Comparison of ENCODE assay signal across 21 mouse cellular contexts in genomic region chr4:121194736-121195135, GRCm38 (mm10). TPM values are rescaled to one million over a fixed set of nuclear protein-coding genes. Genes with fewer than 3 reads are reported as not detected.
A peak's percentile ranks its signal among the peaks of the same experiment; 100 is the strongest.
DNase-seq lines count a peak whose midpoint lies in the region; ATAC-seq and TF ChIP-seq lines count a peak whose summit lies in the region.
"Had no signal": no experiment of that assay in that cellular context is flagged by ENCODE, and none has a peak within 500 bp of the region (broad histone marks: within the 10 kb centered on the region; RNA-seq: fewer than 3 reads in every experiment).

No protein-coding gene starts in this region.

- no peak for TF ChIP-seq CTCF in spleen, adult 2 months (IDR thresholded peaks at IDR 0.05; ENCODE audit: extremely low read depth, insufficient read depth, insufficient read length, insufficient replicate concordance)
- TF ChIP-seq CTCF in bone marrow, adult 2 months (IDR thresholded peaks at IDR 0.05; ENCODE audit: control insufficient read depth, insufficient read depth, low read length): no peak

- no peaks in the 10 kb centered on the region for H3K27me3 ChIP-seq in hindbrain, embryonic 11.5 days (ENCODE audit: control insufficient read depth, insufficient read depth, low read length)
- H3K27me3 ChIP-seq in hindbrain, embryonic 16.5 days (replicated peaks; ENCODE audit: control insufficient read depth, insufficient read depth, low read length): no peaks in the 10 kb centered on the region
- H3K27me3 ChIP-seq in spleen, adult 2 months (ENCODE audit: control insufficient read depth, insufficient read depth, low read length): no peaks in the 10 kb centered on the region
- H3K27me3 ChIP-seq: embryonic facial prominence, embryonic 12.5 days; forebrain, embryonic 13.5 days; forebrain, embryonic 15.5 days had no signal

- no peak overlapping the region for H3K27ac ChIP-seq in hindbrain, embryonic 11.5 days (ENCODE audit: low read depth, low read length)
- H3K27ac ChIP-seq in hindbrain, embryonic 16.5 days (ENCODE audit: low read depth, low read length): no peak overlapping the region
- H3K27ac ChIP-seq in spleen, adult 2 months (ENCODE audit: insufficient read depth, low read length): 0 out of 2 replicates have a peak overlapping the region, but pooled peaks have one; percentile 2
- H3K27ac ChIP-seq in bone marrow, adult 2 months (ENCODE audit: control insufficient read depth, insufficient read depth, low read depth, low read length, poor library complexity): 0 out of 2 replicates have a peak overlapping the region, but pooled peaks have one; percentile 25
- H3K27ac ChIP-seq: embryonic facial prominence, embryonic 10.5 days; embryonic facial prominence, embryonic 12.5 days; forebrain, embryonic 13.5 days; forebrain, embryonic 15.5 days had no signal

- no peak overlapping the region for H3K4me2 ChIP-seq in hindbrain, embryonic 11.5 days (replicated peaks; ENCODE audit: low read depth, low read length)
- H3K4me2 ChIP-seq in hindbrain, embryonic 16.5 days (ENCODE audit: low read length): no peak overlapping the region
- H3K4me2 ChIP-seq: embryonic facial prominence, embryonic 12.5 days; forebrain, embryonic 13.5 days; forebrain, embryonic 15.5 days had no signal

- no peaks in the 10 kb centered on the region for H3K9me3 ChIP-seq in hindbrain, embryonic 11.5 days (ENCODE audit: control insufficient read depth, low read length)
- no peaks in the 10 kb centered on the region for H3K9me3 ChIP-seq in hindbrain, embryonic 16.5 days (ENCODE audit: control insufficient read depth, low read length)
- H3K9me3 ChIP-seq: embryonic facial prominence, embryonic 10.5 days; embryonic facial prominence, embryonic 12.5 days; forebrain, embryonic 13.5 days; forebrain, embryonic 15.5 days had no signal

- H3K4me3 ChIP-seq in hindbrain, embryonic 11.5 days (ENCODE audit: low read depth, low read length): no peak overlapping the region
- no peak overlapping the region for H3K4me3 ChIP-seq in hindbrain, embryonic 16.5 days (ENCODE audit: low read length)
- H3K4me3 ChIP-seq in spleen, adult 2 months (ENCODE audit: extremely low read depth, insufficient read depth, insufficient read length): no peak overlapping the region
- no peak overlapping the region for H3K4me3 ChIP-seq in bone marrow, adult 2 months (replicated peaks; ENCODE audit: control insufficient read depth, low read depth, low read length)
- H3K4me3 ChIP-seq: embryonic facial prominence, embryonic 10.5 days; embryonic facial prominence, embryonic 12.5 days; forebrain, embryonic 13.5 days; forebrain, embryonic 15.5 days had no signal

- no peaks in the 10 kb centered on the region for H3K4me1 ChIP-seq in hindbrain, embryonic 11.5 days (replicated peaks; ENCODE audit: control insufficient read depth, insufficient read depth, low read length)
- no peaks in the 10 kb centered on the region for H3K4me1 ChIP-seq in hindbrain, embryonic 16.5 days (ENCODE audit: control insufficient read depth, insufficient read depth, low read depth, low read length)
- peaks cover 25% of the 10 kb centered on the region for H3K4me1 ChIP-seq in spleen, adult 2 months (ENCODE audit: control insufficient read depth, insufficient read depth, insufficient read length)
- peaks cover 7% of the 10 kb centered on the region for H3K4me1 ChIP-seq in bone marrow, adult 2 months (ENCODE audit: control insufficient read depth, insufficient read depth, low read length)
- H3K4me1 ChIP-seq: embryonic facial prominence, embryonic 10.5 days; embryonic facial prominence, embryonic 12.5 days; forebrain, embryonic 13.5 days; forebrain, embryonic 15.5 days had no signal

- DNase-seq in hindbrain, embryonic 11.5 days (ENCODE audit: low spot score): no peak
- DNase-seq in spleen, adult 2 months (ENCODE audit: low read depth in 1 of 2, low spot score in 2 of 2): no peak
- DNase-seq in spleen, adult 12 weeks (ENCODE audit: low spot score): no peak
- DNase-seq in A20 (ENCODE audit: low read depth, low spot score): peak; percentile 84
- no peak for DNase-seq in right cerebral cortex, postnatal 10 days (ENCODE audit: low spot score in 2 of 2)
- no peak for DNase-seq in adrenal gland, postnatal 25 days
- DNase-seq: adrenal gland, adult 8-10 months; adrenal gland, postnatal 14 days; cerebellum, adult 11-12 months; cerebellum, adult 2 months; cerebellum, adult 9-10 months; cerebellum, postnatal 10 days; cerebellum, postnatal 25 days; forebrain, postnatal 0 days had no signal

- no peaks in the 10 kb centered on the region for H3K36me3 ChIP-seq in hindbrain, embryonic 11.5 days (ENCODE audit: control insufficient read depth, insufficient read depth, low read length)
- H3K36me3 ChIP-seq in hindbrain, embryonic 16.5 days (ENCODE audit: control insufficient read depth, insufficient read depth, low read length): no peaks in the 10 kb centered on the region
- peaks cover under 1% of the 10 kb centered on the region; the same call in 1 of the 2 replicates for H3K36me3 ChIP-seq in spleen, adult 2 months (ENCODE audit: control insufficient read depth, insufficient read depth, low read length)

- no peak for TF ChIP-seq POLR2A in spleen, adult 2 months (IDR thresholded peaks at IDR 0.05; ENCODE audit: low read depth, low read length)
- TF ChIP-seq POLR2A in bone marrow, adult 2 months (IDR thresholded peaks at IDR 0.05; ENCODE audit: borderline replicate concordance, control insufficient read depth, low read depth, low read length): no peak

- ATAC-seq in hindbrain, embryonic 11.5 days (ENCODE audit: low FRiP score): peak; percentile 30; the same call in 1 of the 2 replicates
- ATAC-seq in hindbrain, embryonic 16.5 days: no peak
- ATAC-seq: activated CD4-positive, CD25-positive, alpha-beta regulatory T cell, adult 4 months; forebrain, embryonic 13.5 days; forebrain, embryonic 15.5 days; forebrain, postnatal 0 days had no signal

- H3K9ac ChIP-seq in hindbrain, embryonic 11.5 days (ENCODE audit: low read depth, low read length): no peak overlapping the region
- H3K9ac ChIP-seq in hindbrain, embryonic 16.5 days (ENCODE audit: low read depth, low read length): no peak overlapping the region
- H3K9ac ChIP-seq: embryonic facial prominence, embryonic 12.5 days; forebrain, embryonic 13.5 days; forebrain, embryonic 15.5 days; forebrain, postnatal 0 days had no signal

RNA-seq across cellular contexts. Expression of gene Rlf, which starts 20.1 kb away (rescaled TPM):
- polyA plus RNA-seq in hindbrain, embryonic 11.5 days (2014; fragmentation: Nextera tagmentation; extraction: Ambion mirVana): 26.7 and 34.1 TPM in 2 replicates
- 23.9 and 24.2 TPM in 2 replicates for polyA plus RNA-seq in hindbrain, embryonic 16.5 days (2015; fragmentation: Nextera tagmentation; extraction: Ambion mirVana)
- 2.8 and 2.9 TPM in 2 replicates for polyA plus RNA-seq in spleen, adult 2 months (2012; rRNA removed)
- 10.4 and 16.9 TPM in 2 replicates for polyA plus RNA-seq in bone marrow, adult 2 months (2011; ENCODE audit: insufficient read depth, insufficient read length, low replicate concordance, missing spikeins)
- total RNA-seq in adrenal gland, postnatal 25 days (2021): 15.3 and 17.8 TPM in 2 replicates

Comparison
In these comparisons a context has a peak if more than half of its experiments do, and no peak if none do; other contexts are left out.
1. H3K27ac ChIP-seq: peak in spleen, adult 2 months (single experiment) and bone marrow, adult 2 months (single experiment); none in hindbrain, embryonic 11.5 days (single experiment) and hindbrain, embryonic 16.5 days (single experiment).